Comparison of ENCODE assay signal across 9 mouse cellular contexts in genomic region chr16:28593075-28593915, GRCm38 (mm10).
A peak's percentile ranks its signal among the peaks of the same experiment; 100 is the strongest.
DNase-seq lines count a peak whose midpoint lies in the region; ATAC-seq and TF ChIP-seq lines count a peak whose summit lies in the region.
"Had no signal": no experiment of that assay in that cellular context is flagged by ENCODE, and none has a peak within 500 bp of the region (broad histone marks: within the 10 kb centered on the region; RNA-seq: fewer than 3 reads in every experiment).

No protein-coding gene starts in this region.

- H3K9ac ChIP-seq in stomach, embryonic 14.5 days (replicated peaks; ENCODE audit: low read depth, low read length), result no peak overlapping the region

- H3K36me3 ChIP-seq in thymus, adult 2 months (ENCODE audit: control insufficient read depth, insufficient read depth, low read length), result no peaks in the 10 kb centered on the region
- H3K36me3 ChIP-seq in embryonic facial prominence, embryonic 10.5 days (replicated peaks), result no peaks in the 10 kb centered on the region
- H3K36me3 ChIP-seq in midbrain, embryonic 10.5 days, result no peaks in the 10 kb centered on the region
- H3K36me3 ChIP-seq in stomach, embryonic 14.5 days (ENCODE audit: control insufficient read depth, insufficient read depth, low read length), result no peaks in the 10 kb centered on the region
- H3K36me3 ChIP-seq: G1E had no signal

- no peaks in the 10 kb centered on the region for H3K27me3 ChIP-seq in thymus, adult 2 months (ENCODE audit: control insufficient read depth, insufficient read depth, low read length)
- peaks cover 7% of the 10 kb centered on the region; the same call in 1 of the 2 replicates for H3K27me3 ChIP-seq in embryonic facial prominence, embryonic 10.5 days (replicated peaks; ENCODE audit: low read depth, poor library complexity, severe bottlenecking)
- H3K27me3 ChIP-seq in midbrain, embryonic 10.5 days (ENCODE audit: low read depth, poor library complexity, severe bottlenecking), result peaks cover 9% of the 10 kb centered on the region
- no peaks in the 10 kb centered on the region for H3K27me3 ChIP-seq in stomach, embryonic 14.5 days (ENCODE audit: control insufficient read depth, insufficient read depth, low read length)

- 26% methylated on average over 26 of the region's 26 CpGs for WGBS in thymus, adult 2 months
- WGBS in embryonic facial prominence, embryonic 10.5 days, result 28% methylated on average over 26 of the region's 26 CpGs
- WGBS in midbrain, embryonic 10.5 days, result 32% methylated on average over 26 of the region's 26 CpGs
- 25% methylated on average over 26 of the region's 26 CpGs for WGBS in stomach, embryonic 14.5 days

- no peaks in the 10 kb centered on the region for H3K4me1 ChIP-seq in thymus, adult 2 months (replicated peaks; ENCODE audit: control insufficient read depth, insufficient read depth, low read length)
- no peaks in the 10 kb centered on the region for H3K4me1 ChIP-seq in embryonic facial prominence, embryonic 10.5 days
- H3K4me1 ChIP-seq in midbrain, embryonic 10.5 days, result peaks cover 21% of the 10 kb centered on the region
- H3K4me1 ChIP-seq in stomach, embryonic 14.5 days (ENCODE audit: control insufficient read depth, insufficient read depth, low read length), result no peaks in the 10 kb centered on the region

- DNase-seq in thymus, adult 2 months, result peak; percentile 8
- DNase-seq in thymus, adult 18-20 months, result no peak
- peak; percentile 79 for DNase-seq in embryonic facial prominence, embryonic 10.5 days (ENCODE audit: low spot score)
- peak; percentile 93 for DNase-seq in heart, adult 11 months
- peak; percentile 29 for DNase-seq in kidney, adult 11 months
- peak; percentile 62 to 73 for DNase-seq in left cerebral cortex, postnatal 36 days (ENCODE audit: low spot score in 2 of 2)
- DNase-seq in midbrain, embryonic 10.5 days (ENCODE audit: low spot score), result peak; percentile 72

- H3K9me3 ChIP-seq in embryonic facial prominence, embryonic 10.5 days, result no peaks in the 10 kb centered on the region
- H3K9me3 ChIP-seq in midbrain, embryonic 10.5 days (replicated peaks), result no peaks in the 10 kb centered on the region
- H3K9me3 ChIP-seq in stomach, embryonic 14.5 days (ENCODE audit: control insufficient read depth, low read depth, low read length), result no peaks in the 10 kb centered on the region

- no peak for TF ChIP-seq CTCF in thymus, adult 2 months (IDR thresholded peaks at IDR 0.05; ENCODE audit: borderline replicate concordance, control insufficient read depth, extremely low read depth, insufficient read depth, low read length, poor library complexity)

- peak overlapping the region; percentile 43 for H3K4me2 ChIP-seq in stomach, embryonic 14.5 days (replicated peaks; ENCODE audit: low read depth, low read length)

- H3K4me3 ChIP-seq in thymus, adult 2 months (ENCODE audit: control insufficient read depth, insufficient read depth, low read length), result no peak overlapping the region
- H3K4me3 ChIP-seq in embryonic facial prominence, embryonic 10.5 days, result peak overlapping the region; percentile 48
- H3K4me3 ChIP-seq in midbrain, embryonic 10.5 days, result peak overlapping the region; percentile 39
- H3K4me3 ChIP-seq in stomach, embryonic 14.5 days (ENCODE audit: low read depth, low read length), result peak overlapping the region; percentile 16; the same call in 1 of the 2 replicates

- ATAC-seq in stomach, embryonic 14.5 days (ENCODE audit: insufficient number of reproducible peaks, insufficient read depth, low FRiP score, low read depth), result no peak

- no peak overlapping the region for H3K27ac ChIP-seq in thymus, adult 2 months (ENCODE audit: control insufficient read depth, insufficient read depth, low read length)
- no peak overlapping the region for H3K27ac ChIP-seq in embryonic facial prominence, embryonic 10.5 days (replicated peaks)
- H3K27ac ChIP-seq in midbrain, embryonic 10.5 days (replicated peaks), result no peak overlapping the region
- H3K27ac ChIP-seq in stomach, embryonic 14.5 days (ENCODE audit: low read length), result no peak overlapping the region

- TF ChIP-seq POLR2A in thymus, adult 2 months (IDR thresholded peaks at IDR 0.05; ENCODE audit: control insufficient read depth, extremely low read depth, insufficient read depth, low read length, poor library complexity), result no peak

- intact Hi-C loops in left cerebral cortex, postnatal 36 days (cut with DNase I), result loop anchor here (5.0 to 10.0 kb wide), 3 partner anchors 162 to 982 kb away; partner anchors contain the start of genes Fgf12 and Opa1

Comparison
In these comparisons a context has a peak if more than half of its experiments do, and no peak if none do; other contexts are left out.
1. DNase-seq: peak in thymus, adult 2 months (single experiment), embryonic facial prominence, embryonic 10.5 days (single experiment), heart, adult 11 months (single experiment), kidney, adult 11 months (single experiment), left cerebral cortex, postnatal 36 days (2 of 2) and midbrain, embryonic 10.5 days (single experiment); none in thymus, adult 18-20 months (0 of 2).